12 mouse cellular contexts compared by ENCODE assay signal in the genomic region with DNA sequence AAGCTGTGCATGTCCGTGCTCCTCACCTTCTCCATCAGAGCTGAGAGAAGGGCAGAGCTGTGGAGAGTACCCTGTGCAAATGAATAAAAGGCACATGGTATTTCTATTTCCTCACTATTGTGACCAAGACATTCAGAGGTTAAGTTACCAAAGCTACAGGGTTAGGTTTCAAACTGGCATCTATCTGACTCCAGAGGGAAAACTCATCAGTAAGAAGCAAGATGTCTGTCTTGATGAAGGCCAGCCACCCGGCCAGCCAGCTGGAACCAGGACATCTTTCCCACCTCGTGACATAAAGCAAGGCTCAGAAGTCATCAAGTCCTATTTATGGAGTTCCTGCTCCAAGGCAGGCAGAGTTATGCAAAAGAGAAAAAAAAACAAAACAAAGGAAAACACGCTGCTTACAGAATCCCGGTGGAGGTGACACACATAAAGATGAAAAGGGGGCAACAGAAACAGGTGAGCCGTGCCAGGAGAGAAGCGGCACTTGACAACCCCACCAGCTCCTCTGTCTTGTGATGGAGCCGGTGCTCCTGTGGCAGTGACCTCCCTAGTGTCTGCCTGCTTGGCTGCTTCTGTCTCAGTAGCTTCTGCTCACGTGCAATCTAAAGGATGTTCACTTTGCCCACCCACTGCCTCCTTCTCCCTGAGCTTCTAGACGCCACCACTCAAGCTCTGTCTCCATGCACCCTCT.
DNase-seq lines count a peak whose midpoint lies in the region; ATAC-seq and TF ChIP-seq lines count a peak whose summit lies in the region.
"Had no signal": no experiment of that assay in that cellular context is flagged by ENCODE, and none has a peak within 500 bp of the region (broad histone marks: within the 10 kb centered on the region; RNA-seq: fewer than 3 reads in every experiment).

No protein-coding gene starts in this region.

- no peak overlapping the region for H3K9ac ChIP-seq in hindbrain, embryonic 14.5 days
- no peak overlapping the region for H3K9ac ChIP-seq in hindbrain, embryonic 16.5 days (ENCODE audit: low read depth, low read length)
- H3K9ac ChIP-seq: embryonic facial prominence, embryonic 12.5 days; forebrain, embryonic 12.5 days had no signal

- peaks cover 10% of the 10 kb centered on the region; the same call in 1 of the 2 replicates for H3K4me1 ChIP-seq in hindbrain, embryonic 14.5 days (replicated peaks; ENCODE audit: control insufficient read depth, insufficient read depth, low read length)
- H3K4me1 ChIP-seq in hindbrain, embryonic 16.5 days (ENCODE audit: control insufficient read depth, insufficient read depth, low read depth, low read length): peaks cover 16% of the 10 kb centered on the region
- peaks cover 14% of the 10 kb centered on the region for H3K4me1 ChIP-seq in olfactory bulb, adult 2 months (ENCODE audit: control insufficient read depth, insufficient read depth, low read length)
- H3K4me1 ChIP-seq: embryonic facial prominence, embryonic 12.5 days had no signal

- no peak for TF ChIP-seq POLR2A in olfactory bulb, adult 2 months (IDR thresholded peaks at IDR 0.05; ENCODE audit: insufficient read depth, low read depth, low read length)

- no peaks in the 10 kb centered on the region for H3K36me3 ChIP-seq in hindbrain, embryonic 14.5 days (replicated peaks; ENCODE audit: control insufficient read depth, insufficient read depth)
- no peaks in the 10 kb centered on the region for H3K36me3 ChIP-seq in hindbrain, embryonic 16.5 days (ENCODE audit: control insufficient read depth, insufficient read depth, low read length)
- H3K36me3 ChIP-seq: embryonic facial prominence, embryonic 12.5 days; forebrain, embryonic 12.5 days had no signal

- H3K4me3 ChIP-seq in hindbrain, embryonic 14.5 days (replicated peaks; ENCODE audit: low read length): no peak overlapping the region
- H3K4me3 ChIP-seq in hindbrain, embryonic 16.5 days (ENCODE audit: low read length): no peak overlapping the region
- no peak overlapping the region for H3K4me3 ChIP-seq in olfactory bulb, adult 2 months (ENCODE audit: insufficient read depth, low read depth, low read length)
- H3K4me3 ChIP-seq: embryonic facial prominence, embryonic 12.5 days; forebrain, embryonic 12.5 days had no signal

- no peak overlapping the region for H3K4me2 ChIP-seq in hindbrain, embryonic 14.5 days (replicated peaks)
- no peak overlapping the region for H3K4me2 ChIP-seq in hindbrain, embryonic 16.5 days (ENCODE audit: low read length)
- H3K4me2 ChIP-seq: embryonic facial prominence, embryonic 12.5 days; forebrain, embryonic 12.5 days had no signal

- no peak for ATAC-seq in hindbrain, embryonic 14.5 days (ENCODE audit: low FRiP score)
- no peak for ATAC-seq in hindbrain, embryonic 16.5 days
- ATAC-seq: intestine, postnatal 0 days had no signal

- H3K27me3 ChIP-seq in hindbrain, embryonic 14.5 days (ENCODE audit: control insufficient read depth, insufficient read depth, low read length): no peaks in the 10 kb centered on the region
- H3K27me3 ChIP-seq in hindbrain, embryonic 16.5 days (replicated peaks; ENCODE audit: control insufficient read depth, insufficient read depth, low read length): no peaks in the 10 kb centered on the region
- H3K27me3 ChIP-seq: embryonic facial prominence, embryonic 12.5 days; forebrain, embryonic 12.5 days had no signal

- no peak for TF ChIP-seq CTCF in olfactory bulb, adult 2 months (IDR thresholded peaks at IDR 0.05; ENCODE audit: insufficient read depth, low read depth, low read length)

- no peaks in the 10 kb centered on the region for H3K9me3 ChIP-seq in hindbrain, embryonic 14.5 days (ENCODE audit: control insufficient read depth, low read length)
- no peaks in the 10 kb centered on the region for H3K9me3 ChIP-seq in hindbrain, embryonic 16.5 days (ENCODE audit: control insufficient read depth, low read length)
- H3K9me3 ChIP-seq: embryonic facial prominence, embryonic 12.5 days; forebrain, embryonic 12.5 days had no signal

- H3K27ac ChIP-seq in hindbrain, embryonic 14.5 days: 0 out of 2 replicates have a peak overlapping the region, but pooled peaks have one; percentile 18
- no peak overlapping the region for H3K27ac ChIP-seq in hindbrain, embryonic 16.5 days (ENCODE audit: low read depth, low read length)
- H3K27ac ChIP-seq in olfactory bulb, adult 2 months (ENCODE audit: insufficient read depth, low read depth, low read length): peak overlapping the region; percentile 47
- H3K27ac ChIP-seq: embryonic facial prominence, embryonic 12.5 days; forebrain, embryonic 12.5 days had no signal

- WGBS in hindbrain, embryonic 14.5 days: 74% methylated on average over 10 of the region's 10 CpGs
- 71% methylated on average over 10 of the region's 10 CpGs for WGBS in hindbrain, embryonic 16.5 days
- 29% methylated on average over 10 of the region's 10 CpGs for WGBS in olfactory bulb, adult 2 months

- no peak for DNase-seq in hindbrain, embryonic 14.5 days (ENCODE audit: low spot score)
- peak; percentile 22 for DNase-seq in right cerebral cortex, adult 18-20 months
- DNase-seq in right cerebral cortex, postnatal 4 days: no peak
- peak; percentile 53 to 65 for DNase-seq in cerebellum, postnatal 36 days
- DNase-seq in layer of hippocampus, adult 8-10 months (ENCODE audit: low spot score in 2 of 2): no peak
- DNase-seq: lung, postnatal 10 days; retina, postnatal 1 day had no signal

Comparison
In these comparisons a context has a peak if more than half of its experiments do, and no peak if none do; other contexts are left out.
1. DNase-seq: peak in right cerebral cortex, adult 18-20 months (single experiment) and cerebellum, postnatal 36 days (2 of 2); none in hindbrain, embryonic 14.5 days (single experiment), right cerebral cortex, postnatal 4 days (single experiment) and layer of hippocampus, adult 8-10 months (0 of 2).